8 mouse cellular contexts compared by ENCODE assay signal in the genomic region with DNA sequence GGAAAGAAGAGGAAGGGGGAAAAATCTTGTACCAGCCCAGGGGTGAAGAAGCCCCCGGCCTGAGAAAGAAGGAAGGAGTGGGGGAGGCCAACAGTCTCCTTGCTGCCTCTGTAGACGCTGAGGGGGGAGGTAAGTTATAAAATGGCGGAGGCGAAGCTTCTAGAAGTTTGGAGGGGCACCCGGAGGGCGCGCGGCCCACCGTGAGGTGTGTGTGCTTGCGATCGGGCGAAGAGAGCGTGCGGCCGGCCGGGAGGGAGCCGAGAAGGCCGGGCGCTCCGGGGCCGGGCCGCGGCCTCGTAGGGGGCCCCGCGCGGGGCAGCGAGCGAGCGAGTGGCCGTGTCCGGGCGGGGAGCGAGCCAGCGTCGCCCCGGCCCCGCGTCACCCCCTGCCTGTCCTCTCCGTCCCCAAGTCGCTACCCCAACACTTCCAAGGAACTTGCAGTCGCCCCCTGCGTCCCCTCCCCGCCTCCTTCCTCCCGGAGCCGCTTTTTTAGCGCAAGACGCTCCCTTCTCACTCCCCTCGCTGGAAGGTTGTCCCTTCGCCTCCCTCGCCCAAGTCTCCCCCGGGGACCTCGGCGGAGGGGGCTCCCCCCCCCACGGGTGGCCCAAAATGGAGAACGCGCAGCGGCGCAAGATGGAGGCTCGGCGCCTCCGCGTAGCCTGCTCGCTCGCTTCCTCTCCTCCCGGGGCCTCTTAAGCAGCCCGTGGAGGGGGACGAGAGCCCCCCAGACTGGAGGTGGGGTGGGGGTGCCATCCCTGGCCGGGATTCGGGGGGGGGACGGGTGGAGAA. TPM values are rescaled to one million over a fixed set of nuclear protein-coding genes. Genes with fewer than 3 reads are reported as not detected.
DNase-seq lines count a peak whose midpoint lies in the region; ATAC-seq lines count a peak whose summit lies in the region.

No protein-coding gene starts in this region.

- H3K4me3 ChIP-seq in hindbrain, embryonic 16.5 days (ENCODE audit: low read length) = peak overlapping the region; percentile 59
- peak overlapping the region; percentile 68 for H3K4me3 ChIP-seq in midbrain, embryonic 10.5 days

- DNase-seq in R1 (ENCODE audit: low read depth, low spot score) = peak; percentile 21
- peak; percentile 62 to 72 for DNase-seq in cerebellum, postnatal 25 days
- peak; percentile 63 for DNase-seq in gastrocnemius, adult 18-20 months (ENCODE audit: low spot score)
- DNase-seq in left cerebral cortex, postnatal 14 days (ENCODE audit: low spot score in 2 of 2) = peak; percentile 8 to 45
- DNase-seq in midbrain, embryonic 10.5 days (ENCODE audit: low spot score) = peak; percentile 28
- peak; percentile 4 to 5 for DNase-seq in right cerebral cortex, postnatal 36 days (ENCODE audit: low spot score in 2 of 2)

- no peaks in the 10 kb centered on the region for H3K36me3 ChIP-seq in hindbrain, embryonic 16.5 days (ENCODE audit: control insufficient read depth, insufficient read depth, low read length)
- no peaks in the 10 kb centered on the region for H3K36me3 ChIP-seq in midbrain, embryonic 10.5 days

- H3K9me3 ChIP-seq in hindbrain, embryonic 16.5 days (ENCODE audit: control insufficient read depth, low read length) = no peaks in the 10 kb centered on the region; the same call in 1 of the 2 replicates
- peaks cover 19% of the 10 kb centered on the region; the same call in 1 of the 2 replicates for H3K9me3 ChIP-seq in midbrain, embryonic 10.5 days (replicated peaks)

- intact Hi-C loops in left cerebral cortex, postnatal 14 days (cut with DNase I) = loop anchor here (2.0 to 10.0 kb wide), 3 partner anchors 81 to 117 kb away; no protein-coding TSS in a partner anchor

- H3K4me1 ChIP-seq in hindbrain, embryonic 16.5 days (ENCODE audit: control insufficient read depth, insufficient read depth, low read depth, low read length) = no peaks in the 10 kb centered on the region; the same call in 1 of the 2 replicates
- H3K4me1 ChIP-seq in midbrain, embryonic 10.5 days = peaks cover 7% of the 10 kb centered on the region; the same call in 1 of the 2 replicates

- H3K27ac ChIP-seq in hindbrain, embryonic 16.5 days (ENCODE audit: low read depth, low read length) = peak overlapping the region; percentile 92
- H3K27ac ChIP-seq in midbrain, embryonic 10.5 days (replicated peaks) = peak overlapping the region; percentile 98

- peak overlapping the region; percentile 84 for H3K9ac ChIP-seq in hindbrain, embryonic 16.5 days (ENCODE audit: low read depth, low read length)

- H3K27me3 ChIP-seq in hindbrain, embryonic 16.5 days (replicated peaks; ENCODE audit: control insufficient read depth, insufficient read depth, low read length) = no peaks in the 10 kb centered on the region
- no peaks in the 10 kb centered on the region for H3K27me3 ChIP-seq in midbrain, embryonic 10.5 days (ENCODE audit: low read depth, poor library complexity, severe bottlenecking)

- 21% methylated on average over 42 of the region's 71 CpGs for WGBS in hindbrain, embryonic 16.5 days
- WGBS in midbrain, embryonic 10.5 days = 24% methylated on average over 63 of the region's 71 CpGs

- peak; percentile 60 for ATAC-seq in hindbrain, embryonic 16.5 days
- no peak for ATAC-seq in megakaryocyte-erythroid progenitor cell, adult 5-6 weeks (replicated peaks; ENCODE audit: low FRiP score, low TSS enrichment, poor library complexity, severe bottlenecking)

- H3K4me2 ChIP-seq in hindbrain, embryonic 16.5 days (ENCODE audit: low read length) = peak overlapping the region; percentile 48

RNA-seq across cellular contexts. Expression of a gene that starts 0.6 kb away (rescaled TPM):
- total RNA-seq in gastrocnemius, adult 18-20 months (2021) = 10 to 100 TPM; 44.8 to 52.3 TPM
- polyA plus RNA-seq in hindbrain, embryonic 16.5 days (2015; fragmentation: Nextera tagmentation; extraction: Ambion mirVana) = 17.2 and 17.9 TPM in 2 replicates
- total RNA-seq in left cerebral cortex, postnatal 14 days (2021) = 10 to 100 TPM; 47.7 to 52.3 TPM
- polyA plus RNA-seq in midbrain, embryonic 10.5 days (2016; fragmentation: Nextera tagmentation; extraction: Ambion mirVana) = 40.2 and 46.9 TPM in 2 replicates
- 65.2 and 118 TPM in 2 replicates for total RNA-seq in megakaryocyte-erythroid progenitor cell, adult 5-6 weeks (2014; fragmentation: Nextera tagmentation)
- total RNA-seq in megakaryocyte-erythroid progenitor cell, adult 5-6 weeks (2017) = 508 and 636 TPM in 2 replicates

Comparison
In these comparisons a context has a peak if more than half of its experiments do, and no peak if none do; other contexts are left out.
1. DNase-seq: peak in every context shown above with its lines; median percentile 67 in cerebellum, postnatal 25 days; 63 in gastrocnemius, adult 18-20 months; 28 in midbrain, embryonic 10.5 days; 26 in left cerebral cortex, postnatal 14 days; 21 in R1; 4 in right cerebral cortex, postnatal 36 days.